Mouse (Mus musculus): ENCODE measurements around the gene Fggy.

DNA sequence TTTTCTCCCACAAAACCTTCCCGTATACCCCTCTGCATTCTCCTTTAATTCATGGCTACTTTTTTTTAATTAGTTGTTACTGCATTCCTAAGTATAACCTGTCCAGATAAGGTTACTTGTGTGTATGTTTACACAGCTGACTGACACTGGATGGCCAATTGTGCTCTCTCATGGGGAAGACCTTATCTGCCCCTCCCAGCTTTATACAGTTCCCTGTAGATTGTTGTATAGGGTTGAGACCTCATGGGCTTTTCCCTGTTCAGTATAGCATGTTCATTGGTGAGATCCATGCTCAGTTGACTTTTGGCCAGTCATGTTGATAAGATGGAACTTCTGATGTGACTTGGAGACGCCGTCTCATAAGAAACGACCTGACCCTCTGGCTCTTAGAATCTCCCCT, 363.1 kb downstream of the Fggy start:
- TF ChIP-seq MXI1 (IDR thresholded peaks at IDR 0.05; ENCODE audit: low read depth, low read length) (no peak), CHD2 (IDR thresholded peaks at IDR 0.05; ENCODE audit: low read length) (no peak), POLR2AphosphoS5 (IDR thresholded peaks at IDR 0.05; ENCODE audit: borderline replicate concordance, low read depth, low read length) (no peak), POLR2A (IDR thresholded peaks at IDR 0.05; ENCODE audit: control insufficient read depth in 1 of 2, insufficient read depth in 1 of 2, low read depth in 1 of 2, low read length in 2 of 2, poor library complexity in 1 of 2) (no peak), EP300 (IDR thresholded peaks at IDR 0.05; ENCODE audit: low read depth in 1 of 2, low read length in 2 of 2) (no peak)
